Mouse (Mus musculus) erythroblast, embryonic 14.5 days (primary cell): ENCODE data around the gene Calu.

Experiments used
- GATA1 ChIP-seq: IDR thresholded peaks from 2 replicates; pipeline ENCODE4 v1.6.1; 2012; ENCODE audit warnings: low read length, inconsistent platforms, mixed read lengths
- TAL1 ChIP-seq: IDR thresholded peaks from 3 replicates; pipeline ENCODE4 v1.6.1; 2012; ENCODE audit warnings: low read length, inconsistent platforms, mixed read lengths

- TF ChIP-seq TAL1 = no peak
- no peak for TF ChIP-seq GATA1
Measured at GRCm38 (mm10) chr6:29351613-29352012, 3.7 kb downstream of the Calu start.
